Mouse (Mus musculus) granulocyte monocyte progenitor cell, adult 5-6 weeks (primary cell): Measurements from ENCODE around the gene Gm49369. TPM values are rescaled to one million over a fixed set of nuclear protein-coding genes. Genes with fewer than 3 reads are reported as not detected.
"Not testable (repeated sequence)": the region's sequence is repeated elsewhere in the genome, so short reads cannot be mapped to it uniquely, and the experiment has no call there.

Source experiments
- ATAC-seq: replicated peaks from 2 replicates; pipeline ENCODE4 v1.8.0; 2016; ENCODE audit warnings: mild to moderate bottlenecking, moderate TSS enrichment, inconsistent platforms; ENCODE audit not compliant: poor library complexity, severe bottlenecking
- total RNA-seq, 2 experiments: library from RNA; stranded (forward) in 1 of 2; stranded (reverse) in 1 of 2; fragments of 200-712, 200-1000 nt in 1 of 2; fragments of >200 nt in 1 of 2; fragmentation: Nextera tagmentation in 1 of 2; gene quantifications; 2 replicates each; pipeline ENCODE4 v1.2.3; 2014 to 2017

The Gm49369 gene
- not detected in 2 replicates for total RNA-seq (2014; fragmentation: Nextera tagmentation)
- 38.0 and 63.2 TPM in 2 replicates for total RNA-seq (2017)

GRCm38 (mm10) chr7:142382567-142382966, at the start of gene Gm49369:
TSS of gene Gm49369 (minus strand) at chr7:142382667.
- ATAC-seq: no peak

GRCm38 (mm10) chr7:142431106-142431505, 48.6 kb upstream of the Gm49369 start:
- ATAC-seq: no peak

- ATAC-seq: 0 out of 2 replicates have a peak, but pooled peaks have one; percentile 26
Measured at GRCm38 (mm10) chr7:142430160-142430678, 47.8 kb upstream of the Gm49369 start.

DNA sequence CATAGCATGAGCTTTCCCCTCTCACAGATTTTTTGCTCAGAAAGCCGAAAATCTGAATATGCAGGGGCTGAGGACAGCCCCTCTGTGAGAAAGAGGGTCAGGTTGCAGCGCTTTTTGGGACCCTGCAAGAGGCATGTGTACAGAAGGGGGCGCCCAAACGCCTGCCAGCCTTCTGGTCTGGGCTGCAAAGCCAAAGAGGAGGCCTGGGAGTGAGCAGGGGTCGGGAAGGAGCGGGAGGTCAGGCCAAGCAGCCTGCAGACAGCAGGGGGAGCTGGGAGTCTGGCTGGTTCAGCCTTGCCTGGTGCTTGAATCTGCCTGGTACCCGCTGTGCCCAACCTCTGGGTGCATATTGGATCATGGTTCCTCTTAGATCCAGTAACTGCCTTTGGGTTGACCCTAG, 45.7 kb upstream of the Gm49369 start:
- ATAC-seq: peak; percentile 75

GRCm38 (mm10) chr7:142425641-142426213, 43.3 kb upstream of the Gm49369 start:
- ATAC-seq: no peak

DNA sequence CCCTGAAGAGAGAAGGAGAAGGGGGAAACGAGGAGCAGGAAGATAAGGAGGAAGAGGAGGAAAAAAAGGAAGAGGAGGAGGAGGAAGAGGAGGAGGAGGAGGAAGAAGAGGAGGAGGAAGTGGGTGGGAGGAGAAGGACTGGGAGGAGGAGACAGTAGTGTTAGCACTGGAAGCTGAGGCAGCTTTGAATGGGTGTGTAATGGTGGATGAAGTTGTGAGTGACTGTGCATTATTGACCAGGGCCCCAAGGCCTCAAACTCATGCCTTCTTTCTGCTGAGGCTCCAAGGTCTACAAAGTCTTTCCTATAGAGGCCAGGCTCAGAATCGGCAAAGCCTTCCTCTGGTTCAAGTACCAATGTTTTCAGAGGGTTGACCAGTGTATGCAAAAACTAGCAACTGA, 39.4 kb upstream of the Gm49369 start:
- ATAC-seq: no peak

GRCm38 (mm10) chr7:142419887-142420286, 37.4 kb upstream of the Gm49369 start:
- peak; percentile 32 for ATAC-seq

DNA sequence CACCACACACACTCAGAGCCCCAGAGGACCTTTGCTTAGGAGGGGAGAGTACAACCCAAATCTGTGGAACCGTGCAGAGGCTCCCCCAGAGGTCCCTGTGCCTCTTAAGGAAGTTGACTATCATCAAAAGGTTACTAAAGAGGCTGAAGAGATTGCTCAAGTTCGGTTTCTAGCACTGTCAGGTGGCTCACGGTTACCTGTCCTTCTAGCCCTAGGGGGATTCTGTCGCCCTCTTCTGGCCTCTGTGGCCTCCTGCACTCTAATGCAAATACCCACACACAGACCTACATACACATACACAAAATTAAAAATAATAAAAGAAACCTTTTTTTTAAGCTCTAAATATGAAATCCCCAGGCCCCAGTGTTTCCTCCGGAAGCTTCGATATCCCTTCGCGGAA, 36.2 kb upstream of the Gm49369 start:
- no peak; the same call in 1 of the 2 replicates for ATAC-seq

DNA sequence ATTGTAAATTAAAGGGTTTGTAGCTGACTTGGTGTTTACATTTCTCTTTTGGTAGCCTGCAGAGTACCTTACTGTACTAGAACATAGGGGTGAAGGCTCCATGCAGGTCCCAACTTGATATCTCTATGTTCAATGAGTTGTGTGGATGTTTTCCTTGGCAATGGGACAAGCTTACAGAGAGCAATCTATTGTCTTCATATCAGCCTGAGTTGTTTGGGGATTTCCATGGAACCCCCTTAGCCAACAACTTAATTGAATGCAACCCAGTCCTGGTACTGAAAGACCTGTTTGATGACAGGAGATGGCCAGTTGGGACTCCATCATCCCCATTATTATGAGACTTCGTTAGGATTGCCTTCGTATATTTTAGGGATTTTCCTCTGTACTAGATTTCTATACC, 35.6 kb upstream of the Gm49369 start:
- ATAC-seq: no peak

GRCm38 (mm10) chr7:142416225-142416624, 33.8 kb upstream of the Gm49369 start:
- ATAC-seq: no peak

GRCm38 (mm10) chr7:142415314-142415713, 32.8 kb upstream of the Gm49369 start:
- ATAC-seq: no peak

- no peak for ATAC-seq
Measured at GRCm38 (mm10) chr7:142413285-142413684, 30.8 kb upstream of the Gm49369 start.

DNA sequence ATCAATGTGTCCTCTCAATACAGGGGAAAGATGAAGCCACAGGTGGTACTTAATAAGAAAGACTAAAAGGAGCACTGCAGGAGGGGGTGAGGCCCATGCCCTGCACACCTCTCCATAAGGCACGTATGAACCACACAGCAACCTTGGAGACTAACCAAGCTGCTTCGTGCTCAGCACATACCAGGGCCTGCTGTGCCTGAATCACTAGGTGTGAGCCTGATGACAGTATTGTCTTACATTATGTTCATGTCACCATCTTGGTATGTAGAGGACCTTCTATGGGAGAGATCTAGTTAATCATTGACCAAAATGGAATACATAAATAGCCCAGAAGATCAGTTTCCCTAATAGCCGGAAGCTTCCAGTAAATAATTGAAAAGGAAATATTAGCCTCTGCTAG, 27.1 kb upstream of the Gm49369 start:
- ATAC-seq: no peak

DNA sequence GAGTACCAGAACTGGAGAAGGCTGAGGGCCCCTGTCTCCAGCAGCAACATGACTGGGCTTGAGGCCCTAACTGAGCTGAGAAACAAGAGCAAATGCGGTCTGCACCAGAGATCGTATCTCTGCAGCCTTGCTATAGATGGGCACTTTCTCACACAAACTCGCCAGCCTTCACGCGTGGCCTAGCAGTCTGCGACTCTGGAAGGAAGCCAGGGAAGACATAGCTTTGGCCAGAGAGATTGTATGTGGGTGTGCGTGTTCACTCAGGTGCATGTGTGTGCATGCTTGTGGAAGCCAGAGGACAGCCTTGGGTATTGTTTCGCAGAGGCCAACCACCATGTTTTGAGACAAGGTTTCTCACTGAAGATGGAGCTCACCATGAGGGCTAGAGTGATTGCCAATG, 26.2 kb upstream of the Gm49369 start:
- no peak for ATAC-seq

GRCm38 (mm10) chr7:142407935-142408334, 25.5 kb upstream of the Gm49369 start:
- no peak; the same call in 1 of the 2 replicates for ATAC-seq

- not testable (repeated sequence) for ATAC-seq
Measured at GRCm38 (mm10) chr7:142405134-142405533, 22.7 kb upstream of the Gm49369 start.

- peak; percentile 70 for ATAC-seq
Measured at GRCm38 (mm10) chr7:142403591-142403990, 21.1 kb upstream of the Gm49369 start.

DNA sequence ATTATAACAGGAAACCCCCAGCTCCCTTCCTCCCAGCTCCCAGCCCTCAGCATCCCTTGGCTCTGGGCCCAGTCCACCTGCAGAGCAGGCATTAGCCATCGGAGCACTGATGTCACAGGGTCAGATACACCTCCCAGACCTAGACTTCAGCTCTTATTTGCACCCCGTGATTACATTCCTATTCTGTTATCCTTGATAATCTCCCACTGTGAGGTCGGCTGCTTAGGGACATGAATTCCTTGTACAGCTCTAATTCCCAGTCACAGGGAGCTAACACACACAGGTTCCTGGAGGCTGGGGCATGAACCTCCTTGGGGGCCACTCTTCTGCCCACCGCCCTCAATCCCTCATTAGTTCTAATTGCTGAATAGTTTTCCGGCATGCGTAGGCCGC, 18.3 kb upstream of the Gm49369 start:
- no peak for ATAC-seq

- ATAC-seq: no peak
Measured at GRCm38 (mm10) chr7:142400112-142400749, 17.8 kb upstream of the Gm49369 start.

- peak; percentile 70 for ATAC-seq
Measured at GRCm38 (mm10) chr7:142399250-142399649, 16.8 kb upstream of the Gm49369 start.

DNA sequence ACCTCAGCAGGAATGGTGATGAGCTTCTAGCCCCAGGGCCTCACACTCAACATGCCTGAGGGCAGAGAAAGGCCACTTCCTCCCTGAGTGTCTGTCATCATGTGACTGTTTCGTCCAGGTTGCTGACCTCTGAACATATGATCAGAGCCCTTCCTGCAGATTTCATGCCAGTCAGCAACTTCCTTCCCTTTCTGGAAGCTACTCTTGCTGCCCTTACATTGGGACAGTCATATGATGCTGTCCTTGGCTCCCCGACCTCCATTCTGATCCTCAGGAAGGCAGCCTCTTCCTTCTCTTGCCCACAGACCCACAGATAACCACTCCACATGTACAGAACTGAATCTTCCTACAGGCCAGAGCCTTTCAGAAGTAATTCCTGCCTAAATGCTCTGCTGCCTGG, 15.6 kb upstream of the Gm49369 start:
- ATAC-seq: peak; percentile 54

- no peak for ATAC-seq
Measured at GRCm38 (mm10) chr7:142396611-142397010, 14.1 kb upstream of the Gm49369 start.
